Mouse (Mus musculus) liver, embryonic 18 days (tissue): ENCODE measurements around the gene Olfml2b. TPM values are rescaled to one million over a fixed set of nuclear protein-coding genes. Genes with fewer than 3 reads are reported as not detected.

Experiments used
- polyA plus RNA-seq: library from polyadenylated mRNA; depleted of rRNA; stranded (reverse); fragments of >200 nt; gene quantifications from 2 replicates; pipeline ENCODE4 v1.2.3, GENCODE M21; 2012; rRNA removed

Olfml2b gene
- 3.4 and 5.3 TPM in 2 replicates for polyA plus RNA-seq

GRCm38 (mm10) chr1:170644255-170645205 is at the start of gene Olfml2b:
Olfml2b (plus strand) TSS chr1:170644532.

Other genes with a start within 250 kb of the Olfml2b start
- gene Nos1ap, start 54.7 kb upstream of the Olfml2b start, polyA plus RNA-seq, result 3.3 and 3.9 TPM in 2 replicates
- 6.3 and 7.2 TPM in 2 replicates for gene Atf6, start 223.2 kb downstream of the Olfml2b start, polyA plus RNA-seq
- gene Gm26620, start 240.5 kb downstream of the Olfml2b start, polyA plus RNA-seq, result 0.32 and 0.48 TPM in 2 replicates
- gene Dusp12, start 241.0 kb downstream of the Olfml2b start, polyA plus RNA-seq, result 20.3 and 21.7 TPM in 2 replicates